Mouse (Mus musculus) cerebellum, adult 2 months (tissue): ENCODE measurements around the gene Tgfbr3l.

Experiments
- CTCF ChIP-seq: fragments of 200-500 bp; IDR thresholded peaks from 2 replicates; pipeline ENCODE4 v1.5.1; 2011; ENCODE audit warnings: low read depth, mild to moderate bottlenecking, control low read depth, low read length, moderate library complexity, borderline replicate concordance; ENCODE audit not compliant: insufficient read depth
- POLR2A ChIP-seq: fragments of 200-500 bp; IDR thresholded peaks from 2 replicates; pipeline ENCODE4 v1.6.1; 2011; ENCODE audit warnings: low read length, control low read depth, borderline replicate concordance; ENCODE audit not compliant: insufficient read depth

GRCm38 (mm10) chr8:4245737-4246136 lies 2.3 kb upstream of the Tgfbr3l start:
- TF ChIP-seq CTCF, result no peak
- no peak for TF ChIP-seq POLR2A
